Mouse (Mus musculus): ENCODE data around the gene Gm17387.

Gm17387 gene

GRCm38 (mm10) chr7:141078876-141079275, 49.9 kb downstream of the Gm17387 start:
- no peak for DNase-seq

Data from cerebellum, adult 18-20 months (tissue).